Mouse (Mus musculus) spleen, postnatal 36 days (tissue): Measurements from ENCODE around the gene Ntn3.

Source experiments
- DNase-seq, 2 experiments: peaks; one replicate each; pipeline ENCODE4 v3.0.0; 2022; ENCODE audit warnings: low spot score in 2 of 2, mixed read lengths in 1 of 2

The Ntn3 gene

GRCm38 (mm10) chr17:24211631-24212440, 2.5 kb upstream of the Ntn3 start:
- DNase-seq = no peak

GRCm38 (mm10) chr17:24210591-24210990, 1.3 kb upstream of the Ntn3 start:
- no peak for DNase-seq

- no peak for DNase-seq
These were observed 547 bp upstream of the Ntn3 start for GRCm38 (mm10) chr17:24209916-24210240.

- no peak for DNase-seq
These were observed 689 bp downstream of the Ntn3 start for GRCm38 (mm10) chr17:24208641-24209042.

- DNase-seq = no peak
These were observed 1.3 kb downstream of the Ntn3 start for GRCm38 (mm10) chr17:24207768-24208640.

GRCm38 (mm10) chr17:24206451-24207351, 2.6 kb downstream of the Ntn3 start:
- DNase-seq = peak; percentile 47 to 65

- peak in 1 of 2 experiments; percentile 40 for DNase-seq
These were observed 3.4 kb downstream of the Ntn3 start for GRCm38 (mm10) chr17:24205908-24206361.

GRCm38 (mm10) chr17:24205284-24205888, 3.9 kb downstream of the Ntn3 start, which contains the start of gene Tbc1d24:
TSS of gene Tbc1d24 (minus strand) at chr17:24205562.
- DNase-seq = peak; percentile 84 to 85

GRCm38 (mm10) chr17:24204846-24205245, 4.5 kb downstream of the Ntn3 start:
- no peak for DNase-seq

- DNase-seq = no peak
These were observed 5.5 kb downstream of the Ntn3 start for GRCm38 (mm10) chr17:24203611-24204534.

GRCm38 (mm10) chr17:24203068-24203467, 6.3 kb downstream of the Ntn3 start:
- DNase-seq = peak in 1 of 2 experiments; percentile 42

- no peak for DNase-seq
These were observed 8.2 kb downstream of the Ntn3 start for GRCm38 (mm10) chr17:24201092-24201491.

- DNase-seq = no peak
These were observed 9.6 kb downstream of the Ntn3 start for GRCm38 (mm10) chr17:24199741-24200140.

GRCm38 (mm10) chr17:24199252-24199651, 10.1 kb downstream of the Ntn3 start:
- no peak for DNase-seq

GRCm38 (mm10) chr17:24197032-24197824, 12.1 kb downstream of the Ntn3 start:
- DNase-seq = no peak

GRCm38 (mm10) chr17:24195349-24195748, 14.0 kb downstream of the Ntn3 start:
- DNase-seq = no peak

- DNase-seq = no peak
These were observed 15.6 kb downstream of the Ntn3 start for GRCm38 (mm10) chr17:24193769-24194168.

- DNase-seq = no peak
These were observed 16.1 kb downstream of the Ntn3 start for GRCm38 (mm10) chr17:24193268-24193667.

- DNase-seq = no peak
These were observed 16.5 kb downstream of the Ntn3 start for GRCm38 (mm10) chr17:24192848-24193247.
